Mouse (Mus musculus): ENCODE data around the gene Ogfr. TPM values are rescaled to one million over a fixed set of nuclear protein-coding genes. Genes with fewer than 3 reads are reported as not detected.

The Ogfr gene
- total RNA-seq, 1 experiment from 2014 or later, result 56.9 TPM

- no peak for ATAC-seq (ENCODE audit: extremely low read depth, insufficient number of reproducible peaks, low FRiP score, poor library complexity, severe bottlenecking)
Observed at GRCm38 (mm10) chr2:180597490-180597889, 8.4 kb downstream of the Ogfr start, which contains the start of gene Col9a3. Col9a3 (plus strand) TSS chr2:180597790.

DNA sequence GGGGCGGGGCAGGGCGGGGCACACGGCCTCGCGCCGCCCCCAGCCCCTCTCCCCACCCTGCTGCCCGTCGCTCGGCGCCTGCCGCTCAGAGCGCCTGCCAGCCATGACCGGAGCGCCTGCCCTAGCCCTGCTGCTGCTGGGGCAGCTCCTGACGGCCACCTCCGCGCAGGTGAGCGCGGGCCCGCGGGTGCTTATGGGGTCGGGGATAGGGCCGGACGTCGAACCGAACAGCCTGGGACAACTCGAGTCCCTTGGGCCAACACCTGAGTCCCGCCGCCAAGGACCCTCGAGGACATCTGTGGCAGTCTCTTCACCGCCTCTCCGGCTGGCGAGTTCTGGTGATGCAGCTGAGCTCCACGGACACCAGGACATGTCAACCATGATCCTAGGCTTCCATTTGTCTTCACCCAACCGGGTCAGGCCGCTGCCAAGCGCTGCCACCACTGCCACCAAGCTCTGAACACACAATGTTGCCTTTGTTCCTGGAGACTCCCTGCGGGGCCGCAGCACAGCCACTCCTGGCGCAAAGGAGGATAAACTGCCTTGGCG is 9.2 kb downstream of the Ogfr start:
- no peak for ATAC-seq (ENCODE audit: extremely low read depth, insufficient number of reproducible peaks, low FRiP score, poor library complexity, severe bottlenecking)

- no peak for ATAC-seq (ENCODE audit: extremely low read depth, insufficient number of reproducible peaks, low FRiP score, poor library complexity, severe bottlenecking)
Observed at GRCm38 (mm10) chr2:180600569-180601021, 11.6 kb downstream of the Ogfr start.

DNA sequence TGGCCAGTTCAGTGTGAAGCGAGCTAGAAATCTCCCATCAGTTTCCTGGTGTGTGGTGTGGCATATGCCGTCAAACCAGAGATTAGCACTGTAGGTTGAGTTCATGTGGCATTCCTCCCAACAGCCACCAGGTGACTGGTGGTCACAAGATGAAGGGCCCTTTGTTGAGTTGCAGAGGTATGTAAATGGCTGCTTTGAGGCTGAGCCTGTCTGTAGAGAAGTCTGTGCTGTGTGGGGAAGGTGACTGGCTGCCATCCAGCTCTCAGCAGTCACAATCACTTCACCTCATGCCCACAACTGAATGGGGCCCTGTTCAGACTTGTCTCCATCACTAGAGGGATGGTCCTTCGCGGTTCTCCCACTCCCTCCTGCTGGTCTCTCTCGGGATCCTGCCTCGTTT is 15.7 kb downstream of the Ogfr start:
- no peak for ATAC-seq (ENCODE audit: extremely low read depth, insufficient number of reproducible peaks, low FRiP score, poor library complexity, severe bottlenecking)

DNA sequence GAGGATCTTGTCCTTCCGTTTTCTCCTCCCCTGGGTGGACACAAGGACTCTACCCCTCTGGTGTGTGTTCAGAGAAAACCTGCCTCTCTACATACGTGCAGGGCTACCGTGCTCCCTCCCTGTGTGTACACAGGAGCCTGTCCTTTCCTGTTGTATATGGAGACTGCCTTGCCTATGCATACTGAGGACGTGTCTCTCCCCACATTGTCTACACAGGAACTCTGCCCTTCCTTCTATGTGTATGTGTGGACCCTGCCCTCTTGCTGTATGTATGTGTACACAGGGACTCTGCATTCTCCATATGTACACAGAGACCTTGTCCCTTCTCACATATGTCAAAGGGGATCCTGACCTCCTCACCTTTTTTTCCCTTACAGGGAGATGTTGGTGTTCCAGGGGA is 21.2 kb downstream of the Ogfr start:
- ATAC-seq (ENCODE audit: extremely low read depth, insufficient number of reproducible peaks, low FRiP score, poor library complexity, severe bottlenecking), result no peak

DNA sequence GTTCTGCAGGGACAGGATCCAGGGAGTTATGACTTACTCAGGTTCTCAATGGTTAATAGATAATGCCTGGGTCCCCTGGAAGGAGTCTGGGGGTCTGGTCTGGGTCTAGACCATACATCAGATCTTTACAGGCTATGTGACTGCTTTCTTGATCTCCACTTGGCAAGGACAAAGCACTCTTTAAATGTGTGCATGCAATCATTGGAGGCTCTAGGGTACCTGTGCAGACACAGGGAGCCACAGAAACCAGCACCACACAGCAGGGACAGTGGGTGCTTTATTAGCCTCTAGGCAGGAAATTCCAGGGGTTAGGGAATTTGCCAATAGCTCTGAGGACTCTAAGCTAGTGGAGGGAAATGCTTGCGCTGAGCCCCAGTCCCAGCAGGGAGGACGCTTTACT is 22.8 kb downstream of the Ogfr start:
- ATAC-seq (ENCODE audit: extremely low read depth, insufficient number of reproducible peaks, low FRiP score, poor library complexity, severe bottlenecking), result no peak

- ATAC-seq (ENCODE audit: extremely low read depth, insufficient number of reproducible peaks, low FRiP score, poor library complexity, severe bottlenecking), result no peak
Observed at GRCm38 (mm10) chr2:180641576-180642554, 52.8 kb downstream of the Ogfr start.

DNA sequence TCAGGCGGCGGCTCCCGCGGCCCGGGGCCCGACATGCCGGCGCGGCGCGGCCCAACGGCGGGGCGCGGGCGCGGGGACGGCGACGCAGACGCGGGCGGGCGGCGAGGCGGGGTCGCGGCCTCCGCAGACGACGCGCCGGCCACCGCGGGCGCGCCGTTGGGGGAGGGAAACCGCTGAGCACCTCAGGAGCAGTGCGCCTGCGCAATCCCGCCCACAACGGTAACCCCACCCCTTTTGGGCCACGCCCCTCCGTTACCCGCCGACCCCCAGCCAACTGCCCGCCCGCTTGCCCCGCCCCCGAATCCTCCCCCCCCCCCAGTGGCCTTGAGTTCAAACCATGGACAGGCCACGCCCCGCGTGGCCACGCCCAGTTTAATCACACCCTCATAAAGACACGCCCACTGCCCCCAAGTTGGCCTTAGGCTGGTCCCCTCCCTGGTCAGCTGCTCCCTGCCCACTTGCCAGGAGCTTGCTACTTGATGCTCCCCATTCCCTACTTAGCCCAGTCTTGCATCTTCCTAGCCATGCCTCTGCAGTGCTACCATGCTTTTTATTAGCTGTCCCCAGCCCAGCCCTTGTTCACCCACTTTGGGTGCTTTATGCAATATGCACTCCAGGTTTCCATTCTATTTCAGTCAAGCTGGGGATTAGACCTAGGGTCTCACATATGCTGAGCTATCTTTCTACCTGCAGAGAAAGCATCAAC is 53.7 kb downstream of the Ogfr start, which contains the start of gene Tcfl5:
Gene Tcfl5 (minus strand): TSS at position 154 of the 706 bp plus-strand sequence.
- ATAC-seq (ENCODE audit: extremely low read depth, insufficient number of reproducible peaks, low FRiP score, poor library complexity, severe bottlenecking), result no peak

- no peak for ATAC-seq (ENCODE audit: extremely low read depth, insufficient number of reproducible peaks, low FRiP score, poor library complexity, severe bottlenecking)
Observed at GRCm38 (mm10) chr2:180643626-180644025, 54.6 kb downstream of the Ogfr start.

Other genes with a start within 250 kb of the Ogfr start
- gene Slco4a1, start 133.0 kb upstream of the Ogfr start, total RNA-seq (2017), result 6.4 and 8.4 TPM in 2 replicates
- gene Ntsr1, start 89.3 kb upstream of the Ogfr start, total RNA-seq (2017), result not detected in 2 replicates
- 46.7 TPM in 2 replicates for gene Mrgbp, start 7.9 kb upstream of the Ogfr start, total RNA-seq (2017)
- gene Col9a3, start 8.5 kb downstream of the Ogfr start, total RNA-seq (2017), result 2.0 and 2.2 TPM in 2 replicates
- not detected in 2 replicates for gene Tcfl5, start 53.5 kb downstream of the Ogfr start, total RNA-seq (2017)
- gene Dido1, start 120.8 kb downstream of the Ogfr start, total RNA-seq (2017), result 102 and 114 TPM in 2 replicates
- gene Gid8, start 120.9 kb downstream of the Ogfr start, total RNA-seq (2017), result 66.9 and 77.9 TPM in 2 replicates
- gene Slc17a9, start 136.0 kb downstream of the Ogfr start, total RNA-seq (2017), result 10.2 and 12.1 TPM in 2 replicates
- not detected in 2 replicates for gene Bhlhe23, start 187.7 kb downstream of the Ogfr start, total RNA-seq (2017)